Mouse (Mus musculus) forebrain, embryonic 12.5 days (tissue): ENCODE measurements around the gene Opcml. TPM values are rescaled to one million over a fixed set of nuclear protein-coding genes. Genes with fewer than 3 reads are reported as not detected.

Experiments
- ATAC-seq: fragments of 200-750 bp; cut with Nextera tagmentation; 2 replicates; pipeline ENCODE4 v1.8.0; 2017; ENCODE audit warnings: moderate TSS enrichment; ENCODE audit not compliant: low FRiP score
- H3K27ac ChIP-seq: fragments of 300-500 bp; sonication (generic); 2 replicates; pipeline ENCODE4 v1.5.1; 2016; ENCODE audit warnings: mild to moderate bottlenecking
- H3K27me3 ChIP-seq: fragments of 300-500 bp; sonication (generic); 2 replicates; pipeline ENCODE4 v1.6.1; 2016; ENCODE audit warnings: mild to moderate bottlenecking
- H3K36me3 ChIP-seq: fragments of 300-500 bp; sonication (generic); replicated peaks from 2 replicates; pipeline ENCODE4 v1.6.1; 2016; ENCODE audit warnings: mild to moderate bottlenecking
- H3K4me1 ChIP-seq: fragments of 300-500 bp; sonication (generic); 2 replicates; pipeline ENCODE4 v1.6.1; 2016
- H3K4me2 ChIP-seq: fragments of 300-500 bp; sonication (generic); 2 replicates; pipeline ENCODE4 v1.6.1; 2016; ENCODE audit warnings: mild to moderate bottlenecking, moderate library complexity
- H3K4me3 ChIP-seq: fragments of 300-500 bp; sonication (generic); replicated peaks from 2 replicates; pipeline ENCODE4 v1.5.1; 2016; ENCODE audit warnings: mild to moderate bottlenecking
- H3K9ac ChIP-seq: fragments of 300-500 bp; sonication (generic); 2 replicates; pipeline ENCODE4 v1.6.1; 2016; ENCODE audit warnings: mild to moderate bottlenecking
- H3K9me3 ChIP-seq: fragments of 300-500 bp; sonication (generic); 2 replicates; pipeline ENCODE4 v1.6.1; 2016
- WGBS: fragments of 180-500 bp; shearing (Covaris S2); methylation state at CpG from one replicate; pipeline ENCODE4 v1.1.7; 2016; 5-methylcytosine and 5-hydroxymethylcytosine counted together
- polyA plus RNA-seq: library from polyadenylated mRNA; unstranded; fragments of >200 nt; fragmentation: Nextera tagmentation; extraction: Ambion mirVana; gene quantifications from 2 replicates; pipeline ENCODE4 v1.2.1, GENCODE M21; 2016

The Opcml gene
- polyA plus RNA-seq, 1 experiment from 2014 or later, result 6.2 TPM

DNA sequence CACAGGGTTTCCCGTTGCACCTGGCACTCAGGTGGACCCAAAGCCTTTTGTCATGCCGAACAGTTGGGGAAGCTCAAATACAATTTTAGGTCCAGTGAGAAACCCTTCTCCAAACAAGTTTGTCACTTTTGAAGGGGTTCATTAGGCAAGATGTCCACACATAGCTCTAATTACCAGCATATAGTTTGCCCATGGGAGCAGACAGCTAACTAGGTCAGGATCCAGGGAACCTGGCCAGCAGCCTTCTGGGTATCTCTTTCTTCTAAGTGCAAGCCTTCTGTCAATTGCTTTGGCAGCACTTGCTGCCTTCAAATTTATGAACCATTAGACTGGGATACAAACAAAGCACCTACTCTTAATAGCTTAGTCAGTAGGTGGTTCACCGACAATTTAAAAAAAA lies 653.9 kb downstream of the Opcml start:
- H3K9ac ChIP-seq, result no peak overlapping the region
- H3K4me3 ChIP-seq, result no peak overlapping the region
- H3K27ac ChIP-seq, result no peak overlapping the region
- no peak for ATAC-seq
- peaks cover 14% of the 10 kb centered on the region for H3K4me1 ChIP-seq
- no peaks in the 10 kb centered on the region for H3K9me3 ChIP-seq
- no peaks in the 10 kb centered on the region for H3K27me3 ChIP-seq
- H3K36me3 ChIP-seq, result no peaks in the 10 kb centered on the region
- WGBS, result 66% methylated on average over 3 of the region's 3 CpGs
- H3K4me2 ChIP-seq, result no peak overlapping the region

DNA sequence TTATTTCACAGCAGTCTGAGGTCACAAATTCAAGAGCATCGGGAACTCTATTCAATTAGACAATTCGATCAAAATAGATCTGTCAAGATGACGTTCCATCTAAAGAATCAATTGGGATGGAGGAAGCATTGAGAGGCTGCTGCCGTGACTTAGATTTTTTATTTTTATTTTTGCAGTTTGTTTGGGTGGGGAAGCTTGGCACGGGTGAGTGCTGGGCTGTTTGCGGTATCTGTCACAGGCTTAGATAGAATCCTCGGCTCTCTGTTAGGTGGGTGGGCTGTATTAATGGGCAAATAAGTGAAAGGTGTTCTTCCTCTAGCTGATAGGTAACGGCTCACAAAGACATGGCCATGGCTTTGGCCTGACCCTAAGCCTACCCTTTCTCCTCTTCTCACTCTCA lies 654.4 kb downstream of the Opcml start:
- Histone ChIP-seq H3K4me3 (no peak overlapping the region), H3K4me1 (peaks cover 10% of the 10 kb centered on the region), H3K27ac (no peak overlapping the region), H3K9ac (no peak overlapping the region), H3K4me2 (no peak overlapping the region), H3K36me3 (no peaks in the 10 kb centered on the region), H3K9me3 (no peaks in the 10 kb centered on the region), H3K27me3 (no peaks in the 10 kb centered on the region)
- 67% methylated on average over 8 of the region's 8 CpGs for WGBS
- no peak for ATAC-seq

DNA sequence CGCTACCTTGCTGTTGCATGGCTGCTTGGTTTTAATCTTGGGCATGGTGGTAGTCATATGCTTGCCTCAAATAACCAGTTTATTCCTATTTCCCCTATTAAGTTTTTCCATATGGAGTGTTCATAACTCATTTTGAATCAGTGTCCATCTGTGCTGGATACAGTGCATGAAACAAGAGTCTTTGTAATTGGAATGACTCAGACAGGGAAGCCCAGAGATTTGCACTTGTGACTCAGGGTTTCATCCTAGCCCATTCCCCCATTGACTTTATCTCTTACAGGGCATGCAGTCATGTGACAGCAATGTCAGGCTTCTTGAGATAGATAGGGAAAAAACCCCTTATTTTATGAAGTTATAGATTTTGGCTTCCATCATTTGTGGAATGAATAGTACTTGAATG lies 655.3 kb downstream of the Opcml start:
- Histone ChIP-seq H3K4me3 (no peak overlapping the region), H3K36me3 (no peaks in the 10 kb centered on the region), H3K27ac (no peak overlapping the region), H3K9me3 (no peaks in the 10 kb centered on the region), H3K9ac (no peak overlapping the region), H3K4me2 (no peak overlapping the region), H3K4me1 (peaks cover 4% of the 10 kb centered on the region; the same call in 1 of the 2 replicates), H3K27me3 (no peaks in the 10 kb centered on the region)
- no peak for ATAC-seq
- WGBS, result 93% methylated on average over 1 of the region's 1 CpGs

DNA sequence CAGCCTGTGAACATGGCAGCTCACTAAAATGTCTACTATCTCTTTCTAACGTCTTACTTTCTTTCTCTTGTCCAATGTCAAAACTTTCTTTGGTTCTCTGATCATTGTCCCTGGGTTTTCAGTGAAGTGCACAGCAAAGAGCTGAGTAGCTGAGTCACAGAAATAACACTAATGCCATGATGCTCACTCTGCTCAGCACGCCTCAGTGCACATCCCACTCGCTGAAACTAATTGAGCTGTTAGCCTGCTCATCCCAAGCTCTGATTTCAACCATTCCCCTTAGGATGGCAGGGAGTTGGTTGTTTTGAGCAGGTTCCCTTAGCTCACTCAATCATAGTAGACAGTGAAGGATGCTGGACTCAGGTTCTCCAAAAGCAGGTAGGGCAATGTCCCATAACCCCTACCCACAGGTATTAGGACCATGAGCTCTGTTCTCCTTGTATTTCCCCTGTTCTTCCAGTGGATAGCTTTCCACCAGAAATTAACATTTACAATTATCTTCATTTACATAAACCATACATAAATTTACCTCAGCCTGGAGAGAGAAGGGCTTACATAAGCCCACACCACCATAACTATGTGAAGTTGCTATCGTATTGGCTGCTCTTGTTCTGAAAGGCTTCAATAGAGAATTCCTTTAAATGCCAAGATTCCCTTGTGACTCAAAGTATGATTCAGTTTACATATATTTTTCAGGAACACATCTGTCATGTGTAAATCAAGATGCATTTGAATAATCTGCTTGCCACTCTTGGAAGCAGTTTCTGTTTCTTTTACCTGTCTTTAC lies 655.9 kb downstream of the Opcml start:
- Histone ChIP-seq H3K4me3 (no peak overlapping the region), H3K9ac (no peak overlapping the region)
- WGBS, result 76% methylated on average over 4 of the region's 4 CpGs

DNA sequence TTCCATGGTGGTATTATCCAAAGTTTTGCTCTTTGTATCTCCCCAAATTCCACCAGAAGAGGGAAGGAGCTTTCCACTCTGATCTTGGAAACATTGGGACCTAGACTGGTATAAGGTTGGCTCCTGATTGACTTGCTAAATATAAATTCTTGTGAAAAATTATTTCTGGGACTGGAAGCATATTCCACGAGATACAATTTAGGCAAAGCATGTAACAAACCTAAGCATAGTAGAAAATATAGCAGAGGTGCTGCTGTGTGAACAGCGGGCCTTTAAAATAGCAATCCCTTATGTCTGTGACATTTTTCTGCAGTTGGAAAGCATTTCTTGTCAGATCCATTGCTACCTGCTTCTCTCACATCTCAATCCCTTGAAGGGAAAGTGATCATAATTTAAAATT lies 661.9 kb downstream of the Opcml start:
- Histone ChIP-seq H3K4me3 (no peak overlapping the region), H3K27ac (no peak overlapping the region), H3K9me3 (no peaks in the 10 kb centered on the region), H3K36me3 (no peaks in the 10 kb centered on the region), H3K27me3 (no peaks in the 10 kb centered on the region), H3K4me1 (no peaks in the 10 kb centered on the region), H3K9ac (no peak overlapping the region), H3K4me2 (no peak overlapping the region)
- WGBS, result 77% methylated on average over 2 of the region's 2 CpGs
- no peak for ATAC-seq

More for the DNA sequence above, 655.9 kb downstream of the Opcml start:
- Histone ChIP-seq H3K27me3 (no peaks in the 10 kb centered on the region), H3K27ac (no peak overlapping the region), H3K36me3 (no peaks in the 10 kb centered on the region), H3K9me3 (no peaks in the 10 kb centered on the region), H3K4me1 (peaks cover 4% of the 10 kb centered on the region; the same call in 1 of the 2 replicates), H3K4me2 (no peak overlapping the region)
- no peak for ATAC-seq

DNA sequence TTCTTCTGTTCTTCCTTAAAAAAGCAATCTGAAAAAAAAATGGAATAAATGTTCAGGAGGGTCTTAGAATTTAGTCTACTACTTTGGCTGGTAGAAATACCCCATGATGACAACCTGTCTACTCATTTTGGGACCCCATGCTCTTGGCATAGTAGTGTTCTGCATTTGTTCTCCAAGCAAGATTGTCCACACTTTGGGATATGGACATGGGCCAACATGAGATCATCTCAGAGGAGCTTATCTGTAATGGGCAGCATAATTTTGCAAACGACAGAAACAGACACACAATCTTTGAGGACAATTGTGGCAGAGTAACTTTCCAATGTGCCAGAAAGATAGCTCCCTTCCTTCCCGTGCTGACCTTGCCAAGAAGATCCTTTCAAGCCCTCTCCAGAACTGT lies 662.5 kb downstream of the Opcml start:
- Histone ChIP-seq H3K27me3 (no peaks in the 10 kb centered on the region), H3K4me3 (no peak overlapping the region), H3K27ac (no peak overlapping the region), H3K9ac (no peak overlapping the region), H3K4me1 (no peaks in the 10 kb centered on the region), H3K36me3 (no peaks in the 10 kb centered on the region), H3K4me2 (no peak overlapping the region), H3K9me3 (no peaks in the 10 kb centered on the region)
- WGBS, result 84% methylated on average over 2 of the region's 2 CpGs
- no peak for ATAC-seq

DNA sequence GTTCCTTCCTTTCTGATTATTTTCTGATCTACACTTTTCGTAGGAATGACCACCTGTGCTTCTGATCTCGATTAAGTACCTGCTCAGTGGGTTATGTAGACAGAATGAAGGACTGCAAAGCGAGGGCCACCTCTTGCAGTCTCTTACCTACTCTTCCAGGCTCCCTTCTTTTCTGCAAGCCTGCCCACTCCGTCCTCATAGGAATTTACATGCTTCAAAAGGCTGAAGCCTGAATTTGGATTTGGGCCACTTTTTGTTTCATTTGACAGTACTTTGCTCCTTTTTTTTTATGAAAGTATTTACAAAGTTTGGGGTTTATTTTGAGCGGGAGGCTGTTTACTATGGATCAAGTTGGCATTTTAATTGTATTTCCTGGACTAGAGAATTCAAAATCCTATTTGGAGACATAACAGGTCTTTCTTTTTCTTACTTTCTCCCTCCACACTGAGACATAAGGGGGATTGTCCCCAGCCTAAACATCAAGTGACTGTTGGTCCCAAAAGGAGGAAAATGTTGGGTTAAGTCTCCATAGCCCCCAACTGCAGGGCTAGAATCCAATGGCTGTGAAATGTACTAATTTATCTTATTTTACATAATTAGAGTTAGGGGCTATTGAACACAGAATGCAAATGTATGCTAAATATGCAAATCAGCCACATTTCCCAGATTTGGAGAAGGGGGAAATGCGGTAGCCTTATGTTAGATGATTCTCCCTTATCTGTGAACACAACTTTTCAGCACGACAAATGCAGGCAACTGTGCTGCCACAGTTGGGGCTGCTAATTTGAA lies 667.6 kb downstream of the Opcml start:
- ATAC-seq, result no peak
- Histone ChIP-seq H3K27ac (no peak overlapping the region), H3K4me3 (no peak overlapping the region), H3K27me3 (peaks cover 3% of the 10 kb centered on the region; the same call in 1 of the 2 replicates), H3K4me2 (no peak overlapping the region), H3K36me3 (no peaks in the 10 kb centered on the region), H3K9me3 (no peaks in the 10 kb centered on the region), H3K4me1 (no peaks in the 10 kb centered on the region), H3K9ac (no peak overlapping the region)
- WGBS, result 75% methylated on average over 7 of the region's 7 CpGs

GRCm38 (mm10) chr9:28463622-28464021 lies 673.0 kb downstream of the Opcml start:
- Histone ChIP-seq H3K4me3 (no peak overlapping the region), H3K4me1 (0 out of 2 replicates have a peak, but pooled peaks cover 5% of the 10 kb centered on the region), H3K36me3 (no peaks in the 10 kb centered on the region), H3K9me3 (no peaks in the 10 kb centered on the region), H3K27me3 (peaks cover 3% of the 10 kb centered on the region; the same call in 1 of the 2 replicates), H3K27ac (no peak overlapping the region), H3K9ac (no peak overlapping the region), H3K4me2 (no peak overlapping the region)
- 90% methylated on average over 6 of the region's 6 CpGs for WGBS
- ATAC-seq, result no peak

DNA sequence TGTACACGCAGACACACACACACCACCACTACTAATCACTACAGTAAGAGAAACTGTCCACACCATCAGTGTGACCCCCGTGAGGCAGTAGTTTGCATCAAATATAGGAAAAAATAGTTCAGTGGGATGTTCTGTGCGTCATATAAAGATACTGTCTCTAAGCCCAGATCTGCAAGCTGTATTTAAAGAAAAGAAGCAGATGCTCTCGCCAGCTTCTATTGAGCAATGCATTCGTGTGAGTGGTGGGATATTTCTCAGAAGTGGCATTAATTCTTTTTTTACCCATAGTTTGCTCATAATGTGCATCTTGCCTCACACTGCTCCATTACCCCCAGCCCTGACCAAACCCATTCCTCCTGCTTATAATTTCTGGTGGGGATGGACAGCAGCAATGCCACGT lies 678.8 kb downstream of the Opcml start:
- no peak overlapping the region for H3K4me2 ChIP-seq
- H3K27me3 ChIP-seq, result no peaks in the 10 kb centered on the region
- 89% methylated on average over 6 of the region's 6 CpGs for WGBS
- no peaks in the 10 kb centered on the region for H3K9me3 ChIP-seq
- no peak overlapping the region for H3K9ac ChIP-seq
- H3K27ac ChIP-seq, result no peak overlapping the region
- 0 out of 2 replicates have a peak, but pooled peaks cover 5% of the 10 kb centered on the region for H3K4me1 ChIP-seq
- H3K4me3 ChIP-seq, result no peak overlapping the region
- H3K36me3 ChIP-seq, result no peaks in the 10 kb centered on the region
- ATAC-seq, result no peak

- Histone ChIP-seq H3K36me3 (no peaks in the 10 kb centered on the region), H3K27me3 (no peaks in the 10 kb centered on the region), H3K9me3 (no peaks in the 10 kb centered on the region), H3K27ac (no peak overlapping the region), H3K4me2 (no peak overlapping the region), H3K4me1 (no peaks in the 10 kb centered on the region), H3K9ac (no peak overlapping the region), H3K4me3 (no peak overlapping the region)
- 52% methylated on average over 4 of the region's 4 CpGs for WGBS
- no peak for ATAC-seq
Observed at GRCm38 (mm10) chr9:28471501-28471900, 680.9 kb downstream of the Opcml start.

DNA sequence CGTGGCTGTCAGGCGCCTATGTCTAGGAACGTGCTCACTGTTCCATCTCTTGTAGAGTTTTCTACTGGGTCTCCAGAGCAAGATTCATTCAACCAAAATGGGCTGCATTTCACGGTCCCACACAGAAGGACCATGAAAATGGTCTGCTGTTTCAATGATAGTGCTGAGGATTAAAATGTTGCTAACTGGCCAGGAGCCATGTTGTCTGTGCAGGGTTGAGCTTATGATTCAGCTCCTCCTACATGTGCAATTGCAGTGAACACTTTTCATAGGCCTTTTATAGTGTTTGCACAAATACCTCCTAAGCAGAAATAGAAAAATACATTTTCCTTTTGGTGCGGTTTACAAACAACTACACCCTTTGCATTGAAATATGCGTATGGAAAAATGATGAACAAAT lies 684.0 kb downstream of the Opcml start:
- no peaks in the 10 kb centered on the region for H3K4me1 ChIP-seq
- WGBS, result 94% methylated on average over 6 of the region's 6 CpGs
- H3K4me3 ChIP-seq, result no peak overlapping the region
- no peaks in the 10 kb centered on the region for H3K36me3 ChIP-seq
- no peaks in the 10 kb centered on the region for H3K27me3 ChIP-seq
- ATAC-seq, result no peak
- H3K27ac ChIP-seq, result no peak overlapping the region
- no peak overlapping the region for H3K4me2 ChIP-seq
- no peaks in the 10 kb centered on the region for H3K9me3 ChIP-seq
- H3K9ac ChIP-seq, result no peak overlapping the region

GRCm38 (mm10) chr9:28481261-28481660 lies 690.7 kb downstream of the Opcml start:
- no peaks in the 10 kb centered on the region for H3K9me3 ChIP-seq
- 83% methylated on average over 4 of the region's 4 CpGs for WGBS
- H3K4me3 ChIP-seq, result no peak overlapping the region
- no peaks in the 10 kb centered on the region for H3K4me1 ChIP-seq
- H3K27ac ChIP-seq, result no peak overlapping the region
- no peaks in the 10 kb centered on the region for H3K27me3 ChIP-seq
- H3K4me2 ChIP-seq, result no peak overlapping the region
- ATAC-seq, result no peak
- H3K36me3 ChIP-seq, result no peaks in the 10 kb centered on the region
- no peak overlapping the region for H3K9ac ChIP-seq
